Mouse (Mus musculus) MEL (cell line): ENCODE data around the gene Pigc. TPM values are rescaled to one million over a fixed set of nuclear protein-coding genes. Genes with fewer than 3 reads are reported as not detected.

Experiments
- DNase-seq: peaks from one replicate; pipeline ENCODE4 v3.0.0; 2011; ENCODE audit warnings: low read depth, low spot score
- H3K27ac ChIP-seq: 2 replicates; pipeline ENCODE4 v1.5.1; 2012; ENCODE audit warnings: low read depth, mild to moderate bottlenecking, control low read depth, low read length, moderate library complexity; ENCODE audit not compliant: control insufficient read depth
- H3K27me3 ChIP-seq, 2 experiments: fragments of 150-350 bp in 1 of 2; sonication (generic) in 1 of 2; 2 replicates each; pipeline ENCODE4 v1.6.1; 2012; ENCODE audit warnings: low read length in 2 of 2, mild to moderate bottlenecking in 2 of 2, improper control_type of control experiment in 1 of 2, moderate library complexity in 1 of 2; ENCODE audit not compliant: insufficient read depth in 2 of 2, control insufficient read depth in 1 of 2
- H3K36me3 ChIP-seq, 2 experiments: 2 replicates each; pipeline ENCODE4 v1.6.1; 2012 to 2014; ENCODE audit warnings: low read length in 2 of 2, improper control_type of control experiment in 1 of 2, inconsistent platforms in 1 of 2, mild to moderate bottlenecking in 1 of 2; ENCODE audit not compliant: insufficient read depth in 2 of 2, control insufficient read depth in 1 of 2
- H3K4me1 ChIP-seq, 2 experiments: fragments of 150-350 bp in 1 of 2; sonication (generic) in 1 of 2; 2 replicates each; pipeline ENCODE4 v1.6.1; 2012; ENCODE audit warnings: low read length in 2 of 2, improper control_type of control experiment in 1 of 2, mild to moderate bottlenecking in 1 of 2; ENCODE audit not compliant: insufficient read depth in 2 of 2, control insufficient read depth in 1 of 2
- H3K4me3 ChIP-seq, 2 experiments: fragments of 150-350 bp in 1 of 2; sonication (generic) in 1 of 2; 2 replicates each; pipeline ENCODE4 v1.5.1; 2012; ENCODE audit warnings: low read depth in 2 of 2, low read length in 2 of 2, mild to moderate bottlenecking in 2 of 2, moderate library complexity in 2 of 2, control low read depth in 1 of 2, improper control_type of control experiment in 1 of 2; ENCODE audit not compliant: control insufficient read depth in 1 of 2, insufficient read depth in 1 of 2
- H3K79me2 ChIP-seq: 2 replicates; pipeline ENCODE4 v1.6.1; 2012; ENCODE audit warnings: mild to moderate bottlenecking, low read length, moderate library complexity; ENCODE audit not compliant: control insufficient read depth, poor library complexity, insufficient read depth
- H3K9ac ChIP-seq: 2 replicates; pipeline ENCODE4 v1.6.1; 2012; ENCODE audit warnings: low read depth, mild to moderate bottlenecking, control low read depth, low read length, moderate library complexity; ENCODE audit not compliant: control insufficient read depth, poor library complexity, severe bottlenecking
- H3K9me3 ChIP-seq: fragments of 150-350 bp; sonication (generic); replicated peaks from 2 replicates; pipeline ENCODE4 v1.6.1; 2012; ENCODE audit warnings: mild to moderate bottlenecking, low read length, improper control_type of control experiment, moderate library complexity; ENCODE audit not compliant: insufficient read depth
- E2F4 ChIP-seq: IDR thresholded peaks from 2 replicates; pipeline ENCODE4 v1.6.1; 2011; ENCODE audit warnings: low read depth, low read length, improper control_type of control experiment, borderline replicate concordance
- ELF1 ChIP-seq: IDR thresholded peaks from 2 replicates; pipeline ENCODE4 v1.6.1; 2014; ENCODE audit warnings: low read depth, mild to moderate bottlenecking, inconsistent platforms, low read length, improper control_type of control experiment, moderate library complexity
- EP300 ChIP-seq, 2 experiments: IDR thresholded peaks; 2 replicates each; pipeline ENCODE4 v1.6.1; 2011; ENCODE audit warnings: improper control_type of control experiment in 2 of 2, low read length in 2 of 2, low read depth in 1 of 2, mild to moderate bottlenecking in 1 of 2
- GABPA ChIP-seq: IDR thresholded peaks from 2 replicates; pipeline ENCODE4 v1.6.1; 2012; ENCODE audit warnings: low read depth, mild to moderate bottlenecking, inconsistent platforms, low read length, improper control_type of control experiment, moderate library complexity
- GATA1 ChIP-seq: IDR thresholded peaks from 2 replicates; pipeline ENCODE4 v1.6.1; 2011; ENCODE audit warnings: low read depth, low read length, improper control_type of control experiment
- HCFC1 ChIP-seq: IDR thresholded peaks from 2 replicates; pipeline ENCODE4 v1.6.1; 2012; ENCODE audit warnings: low read depth, mild to moderate bottlenecking, inconsistent platforms, low read length, improper control_type of control experiment, moderate library complexity
- JUND ChIP-seq: IDR thresholded peaks from 2 replicates; pipeline ENCODE4 v1.6.1; 2011; ENCODE audit warnings: low read depth, mild to moderate bottlenecking, improper control_type of control experiment, low read length
- MAFK ChIP-seq: IDR thresholded peaks from 2 replicates; pipeline ENCODE4 v1.6.1; 2011; ENCODE audit warnings: low read depth, mild to moderate bottlenecking, low read length, improper control_type of control experiment, borderline replicate concordance
- MAZ ChIP-seq: IDR thresholded peaks from 2 replicates; pipeline ENCODE4 v1.6.1; 2012; ENCODE audit warnings: low read depth, mild to moderate bottlenecking, inconsistent platforms, low read length, improper control_type of control experiment
- MYC ChIP-seq: IDR thresholded peaks from 2 replicates; pipeline ENCODE4 v1.6.1; 2011; ENCODE audit warnings: low read depth, mild to moderate bottlenecking, low read length, improper control_type of control experiment, moderate library complexity
- NELFE ChIP-seq: IDR thresholded peaks from 2 replicates; pipeline ENCODE4 v1.6.1; 2011; ENCODE audit warnings: low read depth, low read length, improper control_type of control experiment
- NRF1 ChIP-seq: IDR thresholded peaks from 2 replicates; pipeline ENCODE4 v1.6.1; 2014; ENCODE audit warnings: low read depth, mild to moderate bottlenecking, inconsistent platforms, low read length, improper control_type of control experiment, moderate library complexity; ENCODE audit not compliant: poor library complexity, insufficient read depth, severe bottlenecking
- POLR2A ChIP-seq, 2 experiments: IDR thresholded peaks; 2 replicates each; pipeline ENCODE4 v1.6.1; 2011 to 2012; ENCODE audit warnings: low read length in 2 of 2, mild to moderate bottlenecking in 2 of 2, control low read depth in 1 of 2, improper control_type of control experiment in 1 of 2, low read depth in 1 of 2, moderate library complexity in 1 of 2; ENCODE audit not compliant: control insufficient read depth in 1 of 2, insufficient read depth in 1 of 2, poor library complexity in 1 of 2
- RAD21 ChIP-seq: IDR thresholded peaks from 2 replicates; pipeline ENCODE4 v1.6.1; 2011; ENCODE audit warnings: mild to moderate bottlenecking, low read depth, low read length, improper control_type of control experiment
- RCOR1 ChIP-seq: IDR thresholded peaks from 2 replicates; pipeline ENCODE4 v1.6.1; 2012; ENCODE audit warnings: low read depth, mild to moderate bottlenecking, inconsistent platforms, low read length, improper control_type of control experiment
- SIN3A ChIP-seq: IDR thresholded peaks from 2 replicates; pipeline ENCODE4 v1.6.1; 2012; ENCODE audit warnings: low read length, improper control_type of control experiment, inconsistent platforms
- SMC3 ChIP-seq: IDR thresholded peaks from 2 replicates; pipeline ENCODE4 v1.6.1; 2011; ENCODE audit warnings: low read depth, low read length, improper control_type of control experiment
- TAL1 ChIP-seq: IDR thresholded peaks from 2 replicates; pipeline ENCODE4 v1.6.1; 2012; ENCODE audit warnings: mild to moderate bottlenecking, inconsistent platforms, low read length, moderate library complexity, mixed read lengths
- TBP ChIP-seq: IDR thresholded peaks from 2 replicates; pipeline ENCODE4 v1.8.0; 2011; ENCODE audit warnings: low read depth, low read length, improper control_type of control experiment
- ZC3H11A ChIP-seq: IDR thresholded peaks from 2 replicates; pipeline ENCODE4 v1.6.1; 2012; ENCODE audit warnings: low read depth, mild to moderate bottlenecking, inconsistent platforms, low read length, improper control_type of control experiment
- polyA plus RNA-seq, 2 experiments: library from polyadenylated mRNA; stranded (reverse) in 1 of 2; unstranded in 1 of 2; fragments of >175 nt in 1 of 2; fragments of >200 nt in 1 of 2; gene quantifications; 2 replicates each; pipeline versions ENCODE4 v1.2.1 to v1.2.4; 2012; ENCODE audit warnings: low replicate concordance in 2 of 2, low read depth in 1 of 2; ENCODE audit not compliant: insufficient read length in 2 of 2, insufficient read depth in 1 of 2, missing spikeins in 1 of 2
- total RNA-seq: library from RNA; depleted of rRNA; stranded (reverse); fragments of 300-350 nt; gene quantifications from 2 replicates; pipeline ENCODE4 v1.2.3, GENCODE M21; 2012

Gene Pigc
- total and polyA plus RNA-seq, 3 experiments, result 4.2 to 9.8 TPM; not detected in 1

DNA sequence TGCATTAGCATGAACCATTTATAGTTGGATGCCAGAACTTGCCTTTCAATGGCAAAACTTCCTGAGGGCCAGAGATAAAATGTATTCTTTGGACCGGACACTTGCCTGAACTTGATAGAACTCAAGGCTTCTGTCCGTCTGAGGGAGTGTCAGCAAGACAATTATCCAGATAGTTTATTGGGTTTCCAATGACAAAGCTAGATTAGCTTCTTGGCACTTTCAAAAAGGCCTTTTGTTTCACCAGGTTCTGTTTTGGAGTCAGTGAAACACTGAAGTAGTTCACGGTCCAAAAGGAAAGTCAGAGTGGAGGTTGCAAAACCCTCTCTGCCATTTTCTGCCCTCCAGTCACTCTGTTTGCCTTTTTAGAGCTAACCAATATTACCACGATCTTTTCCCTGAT, 37.7 kb upstream of the Pigc start:
- no peak for TF ChIP-seq TBP
- TF ChIP-seq MAZ, result no peak
- TF ChIP-seq JUND, result no peak
- no peak for TF ChIP-seq TAL1
- no peak for TF ChIP-seq NELFE
- TF ChIP-seq RAD21, result no peak
- no peak for TF ChIP-seq SMC3
- no peak for TF ChIP-seq MYC
- TF ChIP-seq NRF1, result no peak
- TF ChIP-seq EP300 (IDR thresholded peaks at IDR 0.05; ENCODE audit: low read depth in 1 of 2, low read length in 2 of 2), result no peak
- TF ChIP-seq SIN3A, result no peak
- TF ChIP-seq GABPA, result no peak
- TF ChIP-seq POLR2A (IDR thresholded peaks at IDR 0.05; ENCODE audit: control insufficient read depth in 1 of 2, insufficient read depth in 1 of 2, low read depth in 1 of 2, low read length in 2 of 2, poor library complexity in 1 of 2), result no peak
- TF ChIP-seq ZC3H11A, result no peak
- no peak for TF ChIP-seq E2F4
- Histone ChIP-seq H3K79me2 (no peaks in the 10 kb centered on the region), H3K27me3 (0 out of 4 replicates have a peak, but pooled peaks cover 0 to 1% of the 10 kb centered on the region in 2 experiments), H3K9ac (no peak overlapping the region), H3K4me1 (no peaks in the 10 kb centered on the region), H3K9me3 (no peaks in the 10 kb centered on the region), H3K36me3 (no peaks in the 10 kb centered on the region), H3K4me3 (no peak overlapping the region), H3K27ac (no peak overlapping the region)
- no peak for DNase-seq

GRCm38 (mm10) chr1:161931817-161932216, 37.2 kb upstream of the Pigc start:
- no peak overlapping the region for H3K4me3 ChIP-seq
- no peaks in the 10 kb centered on the region for H3K79me2 ChIP-seq
- 0 out of 4 replicates have a peak, but pooled peaks cover 0 to 1% of the 10 kb centered on the region in 2 experiments for H3K27me3 ChIP-seq
- no peak for DNase-seq
- H3K9ac ChIP-seq, result no peak overlapping the region
- no peaks in the 10 kb centered on the region for H3K9me3 ChIP-seq
- no peaks in the 10 kb centered on the region for H3K4me1 ChIP-seq
- no peaks in the 10 kb centered on the region for H3K36me3 ChIP-seq
- TF ChIP-seq SIN3A (no peak), ELF1 (no peak), HCFC1 (no peak), TAL1 (no peak), MAFK (no peak), GATA1 (no peak), MAZ (no peak), TBP (no peak), GABPA (no peak), RCOR1 (no peak)
- H3K27ac ChIP-seq, result no peak overlapping the region
